Mouse (Mus musculus): ENCODE measurements around the gene Ypel3.

Ypel3 gene

GRCm38 (mm10) chr7:126798127-126799049 is 21.6 kb downstream of the Ypel3 start:
- TF ChIP-seq POU5F1 (IDR thresholded peaks at IDR 0.05; ENCODE audit: borderline replicate concordance, low read length) = no peak
- TF ChIP-seq NANOG (IDR thresholded peaks at IDR 0.05; ENCODE audit: borderline replicate concordance, low read length) = no peak
- TF ChIP-seq CTCF (conservative IDR thresholded peaks at IDR 0.05; ENCODE audit: low read length) = no peak
- no peaks in the 10 kb centered on the region for H3K9me3 ChIP-seq (ENCODE audit: low read length)
- H3K4me1 ChIP-seq (replicated peaks; ENCODE audit: low read depth, low read length) = peaks cover 66% of the 10 kb centered on the region
- peaks cover 66% of the 10 kb centered on the region for H3K36me3 ChIP-seq (ENCODE audit: insufficient read depth, low read length)
- no peaks in the 10 kb centered on the region for H3K27me3 ChIP-seq (ENCODE audit: insufficient read depth, low read length)
- H3K4me3 ChIP-seq (replicated peaks; ENCODE audit: low read length) = peak overlapping the region; percentile 99

GRCm38 (mm10) chr7:126799050-126799467 is 22.3 kb downstream of the Ypel3 start:
- TF ChIP-seq CTCF (conservative IDR thresholded peaks at IDR 0.05; ENCODE audit: low read length) = no peak
- TF ChIP-seq POU5F1 (IDR thresholded peaks at IDR 0.05; ENCODE audit: borderline replicate concordance, low read length) = no peak
- TF ChIP-seq NANOG (IDR thresholded peaks at IDR 0.05; ENCODE audit: borderline replicate concordance, low read length) = no peak
- H3K27me3 ChIP-seq (ENCODE audit: insufficient read depth, low read length) = no peaks in the 10 kb centered on the region
- H3K9me3 ChIP-seq (ENCODE audit: low read length) = no peaks in the 10 kb centered on the region

GRCm38 (mm10) chr7:126799468-126800268 is 22.9 kb downstream of the Ypel3 start:
- Histone ChIP-seq H3K36me3 (ENCODE audit: insufficient read depth, low read length) (peaks cover 68% of the 10 kb centered on the region), H3K4me3 (replicated peaks; ENCODE audit: low read length) (peak overlapping the region; percentile 87), H3K9me3 (ENCODE audit: low read length) (no peaks in the 10 kb centered on the region), H3K4me1 (replicated peaks; ENCODE audit: low read depth, low read length) (peaks cover 54% of the 10 kb centered on the region), H3K27me3 (ENCODE audit: insufficient read depth, low read length) (no peaks in the 10 kb centered on the region)
- TF ChIP-seq CTCF (conservative IDR thresholded peaks at IDR 0.05; ENCODE audit: low read length) (no peak), NANOG (IDR thresholded peaks at IDR 0.05; ENCODE audit: borderline replicate concordance, low read length) (no peak), POU5F1 (IDR thresholded peaks at IDR 0.05; ENCODE audit: borderline replicate concordance, low read length) (no peak)

More at GRCm38 (mm10) chr7:126799050-126799467, 22.3 kb downstream of the Ypel3 start:
- Histone ChIP-seq H3K36me3 (ENCODE audit: insufficient read depth, low read length) (peaks cover 68% of the 10 kb centered on the region), H3K4me3 (replicated peaks; ENCODE audit: low read length) (peak overlapping the region; percentile 99), H3K4me1 (replicated peaks; ENCODE audit: low read depth, low read length) (peaks cover 59% of the 10 kb centered on the region)

GRCm38 (mm10) chr7:126800269-126801056 is 23.7 kb downstream of the Ypel3 start:
- TF ChIP-seq POU5F1 (IDR thresholded peaks at IDR 0.05; ENCODE audit: borderline replicate concordance, low read length) (no peak), CTCF (conservative IDR thresholded peaks at IDR 0.05; ENCODE audit: low read length) (no peak), NANOG (IDR thresholded peaks at IDR 0.05; ENCODE audit: borderline replicate concordance, low read length) (no peak)
- H3K4me3 ChIP-seq (replicated peaks; ENCODE audit: low read length) = peak overlapping the region; percentile 87
- peaks cover 47% of the 10 kb centered on the region for H3K4me1 ChIP-seq (replicated peaks; ENCODE audit: low read depth, low read length)
- H3K36me3 ChIP-seq (ENCODE audit: insufficient read depth, low read length) = peaks cover 66% of the 10 kb centered on the region
- no peaks in the 10 kb centered on the region for H3K9me3 ChIP-seq (ENCODE audit: low read length)
- no peaks in the 10 kb centered on the region for H3K27me3 ChIP-seq (ENCODE audit: insufficient read depth, low read length)

GRCm38 (mm10) chr7:126801057-126801422 is 24.3 kb downstream of the Ypel3 start:
- Histone ChIP-seq H3K4me1 (replicated peaks; ENCODE audit: low read depth, low read length) (peaks cover 42% of the 10 kb centered on the region), H3K27me3 (ENCODE audit: insufficient read depth, low read length) (no peaks in the 10 kb centered on the region), H3K9me3 (ENCODE audit: low read length) (no peaks in the 10 kb centered on the region), H3K36me3 (ENCODE audit: insufficient read depth, low read length) (peaks cover 64% of the 10 kb centered on the region), H3K4me3 (replicated peaks; ENCODE audit: low read length) (peak overlapping the region; percentile 87)
- TF ChIP-seq POU5F1 (IDR thresholded peaks at IDR 0.05; ENCODE audit: borderline replicate concordance, low read length) (no peak), NANOG (IDR thresholded peaks at IDR 0.05; ENCODE audit: borderline replicate concordance, low read length) (no peak), CTCF (conservative IDR thresholded peaks at IDR 0.05; ENCODE audit: low read length) (no peak)

GRCm38 (mm10) chr7:126802134-126802889 is 25.6 kb downstream of the Ypel3 start:
- Histone ChIP-seq H3K9me3 (ENCODE audit: low read length) (no peaks in the 10 kb centered on the region), H3K36me3 (ENCODE audit: insufficient read depth, low read length) (peaks cover 64% of the 10 kb centered on the region), H3K4me3 (replicated peaks; ENCODE audit: low read length) (no peak overlapping the region), H3K4me1 (replicated peaks; ENCODE audit: low read depth, low read length) (peaks cover 32% of the 10 kb centered on the region), H3K27me3 (ENCODE audit: insufficient read depth, low read length) (no peaks in the 10 kb centered on the region)
- no peak for TF ChIP-seq POU5F1 (IDR thresholded peaks at IDR 0.05; ENCODE audit: borderline replicate concordance, low read length)

GRCm38 (mm10) chr7:126803181-126803580 is 26.4 kb downstream of the Ypel3 start:
- TF ChIP-seq CTCF (conservative IDR thresholded peaks at IDR 0.05; ENCODE audit: low read length) (no peak), POU5F1 (IDR thresholded peaks at IDR 0.05; ENCODE audit: borderline replicate concordance, low read length) (no peak), NANOG (IDR thresholded peaks at IDR 0.05; ENCODE audit: borderline replicate concordance, low read length) (no peak)
- Histone ChIP-seq H3K36me3 (ENCODE audit: insufficient read depth, low read length) (peaks cover 60% of the 10 kb centered on the region), H3K4me3 (replicated peaks; ENCODE audit: low read length) (no peak overlapping the region), H3K9me3 (ENCODE audit: low read length) (no peaks in the 10 kb centered on the region), H3K27me3 (ENCODE audit: insufficient read depth, low read length) (no peaks in the 10 kb centered on the region), H3K4me1 (replicated peaks; ENCODE audit: low read depth, low read length) (peaks cover 38% of the 10 kb centered on the region)
